Mouse (Mus musculus): ENCODE measurements at regions not wholly inside any gene's neighbourhood (a gene's known extent, or its start where the extent isn't known, plus 50 kb on each side); places are given as distances from the start of the nearest gene placed in this dataset.

GRCm38 (mm10) chr4:114716703-114717102, 104.8 kb upstream of the Gm12830 start:
- no peak for DNase-seq (ENCODE audit: low read depth, low spot score)

GRCm38 (mm10) chr4:114720696-114721095, 100.8 kb upstream of the Gm12830 start:
- DNase-seq (ENCODE audit: low read depth, low spot score) = no peak

- no peak for DNase-seq (ENCODE audit: low read depth, low spot score)
Observed at GRCm38 (mm10) chr4:114721386-114721785, 100.1 kb upstream of the Gm12830 start.

- DNase-seq (ENCODE audit: low read depth, low spot score) = no peak
Observed at GRCm38 (mm10) chr4:114728235-114729000, 93.1 kb upstream of the Gm12830 start.

- DNase-seq (ENCODE audit: low read depth, low spot score) = no peak
Observed at GRCm38 (mm10) chr4:114733256-114734004, 88.1 kb upstream of the Gm12830 start.

GRCm38 (mm10) chr4:114738903-114739667, 82.4 kb upstream of the Gm12830 start:
- no peak for DNase-seq (ENCODE audit: low read depth, low spot score)

GRCm38 (mm10) chr4:114748131-114748530, 73.4 kb upstream of the Gm12830 start:
- DNase-seq (ENCODE audit: low read depth, low spot score) = peak; percentile 2

- DNase-seq (ENCODE audit: low read depth, low spot score) = no peak
Observed at GRCm38 (mm10) chr4:114759837-114760236, 61.7 kb upstream of the Gm12830 start.

GRCm38 (mm10) chr4:114766643-114767393, 54.7 kb upstream of the Gm12830 start:
- no peak for DNase-seq (ENCODE audit: low read depth, low spot score)

Data from A20 (cell line).